Mouse (Mus musculus) MEL (cell line): ENCODE measurements around the gene Rfc4.

Source experiments
- CTCF ChIP-seq, 3 experiments: IDR thresholded peaks in 2 of 3; conservative IDR thresholded peaks in 1 of 3; 2 replicates each; pipeline ENCODE4 v1.5.1; 2011 to 2012; ENCODE audit warnings: low read length in 3 of 3, low read depth in 2 of 3, mild to moderate bottlenecking in 2 of 3, improper control_type of control experiment in 1 of 3, inconsistent platforms in 1 of 3, mixed read lengths in 1 of 3, moderate library complexity in 1 of 3; ENCODE audit not compliant: control insufficient read depth in 1 of 3, insufficient read depth in 1 of 3, poor library complexity in 1 of 3, severe bottlenecking in 1 of 3
- JUND ChIP-seq: IDR thresholded peaks from 2 replicates; pipeline ENCODE4 v1.6.1; 2011; ENCODE audit warnings: low read depth, mild to moderate bottlenecking, improper control_type of control experiment, low read length
- MAFK ChIP-seq: IDR thresholded peaks from 2 replicates; pipeline ENCODE4 v1.6.1; 2011; ENCODE audit warnings: low read depth, mild to moderate bottlenecking, low read length, improper control_type of control experiment, borderline replicate concordance
- MXI1 ChIP-seq: IDR thresholded peaks from 2 replicates; pipeline ENCODE4 v1.6.1; 2011; ENCODE audit warnings: mild to moderate bottlenecking, low read depth, low read length, improper control_type of control experiment
- NRF1 ChIP-seq: IDR thresholded peaks from 2 replicates; pipeline ENCODE4 v1.6.1; 2014; ENCODE audit warnings: low read depth, mild to moderate bottlenecking, inconsistent platforms, low read length, improper control_type of control experiment, moderate library complexity; ENCODE audit not compliant: poor library complexity, insufficient read depth, severe bottlenecking
- POLR2A ChIP-seq, 2 experiments: IDR thresholded peaks; 2 replicates each; pipeline ENCODE4 v1.6.1; 2011 to 2012; ENCODE audit warnings: low read length in 2 of 2, mild to moderate bottlenecking in 2 of 2, control low read depth in 1 of 2, improper control_type of control experiment in 1 of 2, low read depth in 1 of 2, moderate library complexity in 1 of 2; ENCODE audit not compliant: control insufficient read depth in 1 of 2, insufficient read depth in 1 of 2, poor library complexity in 1 of 2
- POLR2AphosphoS2 ChIP-seq: IDR thresholded peaks from 2 replicates; pipeline ENCODE4 v1.6.1; 2011; ENCODE audit warnings: low read length, improper control_type of control experiment
- RCOR1 ChIP-seq: IDR thresholded peaks from 2 replicates; pipeline ENCODE4 v1.6.1; 2012; ENCODE audit warnings: low read depth, mild to moderate bottlenecking, inconsistent platforms, low read length, improper control_type of control experiment
- TBP ChIP-seq: IDR thresholded peaks from 2 replicates; pipeline ENCODE4 v1.8.0; 2011; ENCODE audit warnings: low read depth, low read length, improper control_type of control experiment
- TCF12 ChIP-seq: IDR thresholded peaks from 2 replicates; pipeline ENCODE4 v1.6.1; 2014; ENCODE audit warnings: low read depth, mild to moderate bottlenecking, inconsistent platforms, low read length, improper control_type of control experiment, moderate library complexity
- ZC3H11A ChIP-seq: IDR thresholded peaks from 2 replicates; pipeline ENCODE4 v1.6.1; 2012; ENCODE audit warnings: low read depth, mild to moderate bottlenecking, inconsistent platforms, low read length, improper control_type of control experiment

DNA sequence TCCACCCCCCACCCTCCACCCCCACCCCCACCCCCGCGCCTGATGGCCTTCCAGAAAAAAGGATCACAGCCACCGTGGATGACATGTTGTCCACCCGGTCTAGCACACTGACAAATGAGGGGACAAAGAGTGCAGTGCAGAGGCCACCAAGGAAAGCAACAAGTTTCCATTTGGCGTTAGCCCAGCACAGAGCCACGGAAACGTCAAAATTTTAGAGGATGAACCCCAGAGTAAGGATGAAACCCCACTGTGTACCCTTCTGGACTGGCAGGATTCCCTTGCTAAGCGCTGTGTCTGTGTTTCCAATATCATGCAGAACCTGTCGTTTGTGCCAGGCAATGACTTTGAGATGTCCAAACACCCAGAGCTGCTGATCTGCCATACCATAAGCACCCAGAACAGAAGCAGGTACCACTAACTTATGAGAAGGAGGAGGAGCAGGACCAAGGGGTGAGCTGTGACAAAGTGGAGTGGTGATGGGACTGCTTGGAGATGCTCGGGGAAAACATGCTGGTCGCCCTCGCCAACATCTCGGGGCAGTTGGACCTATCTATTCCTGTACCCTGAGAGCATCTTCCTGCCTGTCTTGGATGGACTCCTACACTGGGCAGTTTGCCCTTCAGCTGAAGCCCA, 34.1 kb downstream of the Rfc4 start:
- TF ChIP-seq MAFK (no peak), POLR2A (IDR thresholded peaks at IDR 0.05; ENCODE audit: control insufficient read depth in 1 of 2, insufficient read depth in 1 of 2, low read depth in 1 of 2, low read length in 2 of 2, poor library complexity in 1 of 2) (no peak), JUND (no peak), CTCF (IDR thresholded peaks at IDR 0.05 in 2 of 3, conservative IDR thresholded peaks at IDR 0.05 in 1 of 3; ENCODE audit: control insufficient read depth in 1 of 3, insufficient read depth in 1 of 3, low read depth in 2 of 3, low read length in 3 of 3, poor library complexity in 1 of 3, severe bottlenecking in 1 of 3) (no peak), TCF12 (no peak), ZC3H11A (no peak), RCOR1 (no peak), NRF1 (no peak), TBP (no peak), MXI1 (no peak), POLR2AphosphoS2 (no peak)
